Mouse (Mus musculus) heart, postnatal 0 days (tissue): ENCODE results near the gene Hbb-bh1. TPM values are rescaled to one million over a fixed set of nuclear protein-coding genes. Genes with fewer than 3 reads are reported as not detected.
"Not testable (repeated sequence)": the region's sequence is repeated elsewhere in the genome, so short reads cannot be mapped to it uniquely, and the experiment has no call there.

ENCODE experiments used
- ATAC-seq: fragments of 200-750 bp; cut with Nextera tagmentation; 2 replicates; pipeline ENCODE4 v1.8.0; 2017; ENCODE audit warnings: low read depth, moderate number of reproducible peaks, moderate library complexity; ENCODE audit not compliant: insufficient read depth
- DNase-seq: peaks from one replicate; pipeline ENCODE4 v3.0.0-alpha.2; 2016; ENCODE audit warnings: low spot score
- H3K27ac ChIP-seq: fragments of 300-500 bp; sonication (generic); 2 replicates; pipeline ENCODE4 v1.5.1; 2014; ENCODE audit warnings: low read depth, mild to moderate bottlenecking
- H3K27me3 ChIP-seq: fragments of 300-500 bp; sonication (generic); 2 replicates; pipeline ENCODE4 v1.6.1; 2014; ENCODE audit warnings: low read length, mixed read lengths; ENCODE audit not compliant: control insufficient read depth, insufficient read depth
- H3K36me3 ChIP-seq: fragments of 300-500 bp; sonication (generic); replicated peaks from 2 replicates; pipeline ENCODE4 v1.6.1; 2014; ENCODE audit warnings: low read length, mixed read lengths; ENCODE audit not compliant: control insufficient read depth, insufficient read depth
- H3K4me1 ChIP-seq: fragments of 300-500 bp; sonication (generic); 2 replicates; pipeline ENCODE4 v1.6.1; 2014; ENCODE audit warnings: antibody characterized with exemption; ENCODE audit not compliant: control insufficient read depth, insufficient read depth
- H3K4me2 ChIP-seq: fragments of 300-500 bp; sonication (generic); 2 replicates; pipeline ENCODE4 v1.6.1; 2014; ENCODE audit warnings: low read depth, mild to moderate bottlenecking, low read length, moderate library complexity
- H3K4me3 ChIP-seq: fragments of 300-500 bp; sonication (generic); 2 replicates; pipeline ENCODE4 v1.5.1; 2014; ENCODE audit warnings: low read depth, low read length
- H3K9ac ChIP-seq: fragments of 300-500 bp; sonication (generic); replicated peaks from 2 replicates; pipeline ENCODE4 v1.6.1; 2014; ENCODE audit warnings: low read depth, low read length, mixed read lengths
- H3K9me3 ChIP-seq: fragments of 300-500 bp; sonication (generic); replicated peaks from 2 replicates; pipeline ENCODE4 v1.6.1; 2016; ENCODE audit warnings: low read length; ENCODE audit not compliant: control insufficient read depth
- CTCF ChIP-seq: IDR thresholded peaks from 2 replicates; pipeline ENCODE4 v1.5.1; 2016; ENCODE audit warnings: antibody characterized with exemption, control low read depth, low read depth
- EP300 ChIP-seq: IDR thresholded peaks from 2 replicates; pipeline ENCODE4 v1.6.1; 2016; ENCODE audit warnings: antibody characterized with exemption, low read depth
- WGBS: fragments of 180-500 bp; shearing (Covaris S2); extraction: QIAGEN DNeasy Blood & Tissue Kit; methylation state at CpG from one replicate; pipeline ENCODE4 v1.1.7; 2014; 5-methylcytosine and 5-hydroxymethylcytosine counted together
- polyA plus RNA-seq: library from polyadenylated mRNA; unstranded; fragments of >200 nt; fragmentation: Nextera tagmentation; extraction: Ambion mirVana; gene quantifications from 2 replicates; pipeline ENCODE4 v1.2.1, GENCODE M21; 2015
- total RNA-seq: library from RNA; depleted of rRNA; stranded (reverse); fragments of >200 nt; gene quantifications from 2 replicates; pipeline ENCODE4 v1.2.3, GENCODE M21; 2014; ENCODE audit warnings: low replicate concordance

The Hbb-bh1 gene
- total and polyA plus RNA-seq, 2 experiments from 2014 or later, result not detected

DNA sequence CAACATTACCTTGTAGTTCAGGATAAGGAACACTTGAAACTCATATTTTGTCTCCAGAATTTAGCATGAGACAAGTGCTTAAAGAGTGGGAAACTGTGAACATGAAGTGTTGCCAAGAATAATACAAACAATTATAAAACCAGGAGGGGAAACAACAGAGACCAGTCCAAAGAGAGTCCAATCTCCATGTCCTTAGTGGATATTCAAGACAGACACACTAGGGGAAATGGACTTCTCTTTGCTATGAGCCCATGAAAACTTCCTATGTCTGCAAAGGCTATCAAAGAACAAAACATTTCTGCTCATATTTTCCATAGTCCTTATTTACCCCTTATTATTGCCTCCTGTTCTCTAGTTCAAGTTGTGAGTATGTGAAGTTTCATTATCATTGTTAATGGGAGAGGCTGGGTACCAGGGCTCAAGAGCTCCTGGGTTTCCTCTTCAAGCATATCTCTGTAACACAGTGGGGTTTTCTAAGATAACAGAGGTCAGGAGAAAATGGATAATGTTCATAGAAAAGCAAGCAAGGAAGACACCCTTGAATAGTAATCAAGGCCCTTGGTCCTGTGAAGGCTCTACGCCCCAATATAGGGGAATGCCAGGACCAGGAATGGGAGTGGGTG, 31.6 kb downstream of the Hbb-bh1 start:
- Histone ChIP-seq H3K4me3 (no peak overlapping the region), H3K27me3 (no peaks in the 10 kb centered on the region), H3K4me1 (no peaks in the 10 kb centered on the region), H3K4me2 (no peak overlapping the region), H3K9ac (no peak overlapping the region), H3K9me3 (no peaks in the 10 kb centered on the region), H3K27ac (no peak overlapping the region), H3K36me3 (no peaks in the 10 kb centered on the region)
- 59% methylated on average over 1 of the region's 1 CpGs for WGBS
- TF ChIP-seq CTCF, result no peak
- no peak for TF ChIP-seq EP300
- DNase-seq (no peak), ATAC-seq (no peak)

DNA sequence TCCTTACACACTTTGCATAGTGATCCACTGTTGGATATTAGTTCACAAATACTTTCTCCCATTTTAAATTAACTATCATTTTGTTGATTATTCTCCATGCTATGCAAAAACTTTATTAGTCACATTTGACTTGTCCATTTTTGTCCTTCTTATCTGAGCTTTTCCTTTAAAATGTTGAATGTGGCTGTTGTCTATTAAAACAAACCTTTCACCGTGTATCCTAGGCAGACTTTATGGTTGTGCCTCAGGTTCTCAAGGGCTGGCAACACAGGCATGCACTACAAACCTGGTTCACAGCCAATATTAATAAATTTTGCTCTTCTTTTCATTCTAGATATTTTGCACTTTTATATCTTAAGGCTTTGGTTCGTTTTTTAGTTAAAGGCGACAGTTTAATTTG, 32.2 kb downstream of the Hbb-bh1 start:
- Histone ChIP-seq H3K4me3 (no peak overlapping the region), H3K36me3 (no peaks in the 10 kb centered on the region), H3K27ac (no peak overlapping the region), H3K4me2 (no peak overlapping the region), H3K4me1 (no peaks in the 10 kb centered on the region), H3K9me3 (no peaks in the 10 kb centered on the region), H3K9ac (no peak overlapping the region), H3K27me3 (no peaks in the 10 kb centered on the region)
- ATAC-seq, result no peak
- TF ChIP-seq EP300, result no peak
- no peak for TF ChIP-seq CTCF
- no peak for DNase-seq
- 64% methylated on average over 3 of the region's 3 CpGs for WGBS

GRCm38 (mm10) chr7:103810296-103810695, 32.7 kb downstream of the Hbb-bh1 start:
- Histone ChIP-seq H3K4me1 (no peaks in the 10 kb centered on the region), H3K4me3 (no peak overlapping the region), H3K9me3 (no peaks in the 10 kb centered on the region), H3K36me3 (no peaks in the 10 kb centered on the region), H3K9ac (no peak overlapping the region), H3K27ac (no peak overlapping the region), H3K27me3 (no peaks in the 10 kb centered on the region), H3K4me2 (no peak overlapping the region)
- 74% methylated on average over 1 of the region's 1 CpGs for WGBS
- no peak for DNase-seq
- no peak for TF ChIP-seq CTCF
- TF ChIP-seq EP300, result no peak
- no peak for ATAC-seq

DNA sequence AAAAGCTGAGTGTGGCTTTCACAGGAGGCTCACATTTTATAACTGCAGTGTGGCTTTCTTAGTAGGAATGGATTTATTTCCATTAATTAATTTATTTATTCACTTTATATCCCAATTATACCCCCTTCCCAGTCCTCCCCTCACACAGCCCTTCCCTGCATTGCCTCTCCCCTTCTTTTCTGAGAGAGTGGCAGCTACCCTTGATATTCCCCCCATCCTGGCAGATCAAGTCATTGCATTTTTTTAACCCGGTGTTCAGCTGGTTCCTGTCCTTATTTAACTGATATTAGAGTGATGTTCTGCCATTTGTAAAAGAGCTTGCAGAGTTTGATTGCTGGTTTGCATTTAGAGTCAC, 33.2 kb downstream of the Hbb-bh1 start:
- no peak overlapping the region for H3K9ac ChIP-seq
- no peak for TF ChIP-seq EP300
- no peak for TF ChIP-seq CTCF
- ATAC-seq (no peak), DNase-seq (no peak)
- WGBS, result 38% methylated on average over 1 of the region's 1 CpGs
- H3K36me3 ChIP-seq, result no peaks in the 10 kb centered on the region
- no peak overlapping the region for H3K4me3 ChIP-seq
- H3K27me3 ChIP-seq, result no peaks in the 10 kb centered on the region
- H3K9me3 ChIP-seq, result no peaks in the 10 kb centered on the region
- H3K4me1 ChIP-seq, result no peaks in the 10 kb centered on the region
- no peak overlapping the region for H3K27ac ChIP-seq
- H3K4me2 ChIP-seq, result no peak overlapping the region

DNA sequence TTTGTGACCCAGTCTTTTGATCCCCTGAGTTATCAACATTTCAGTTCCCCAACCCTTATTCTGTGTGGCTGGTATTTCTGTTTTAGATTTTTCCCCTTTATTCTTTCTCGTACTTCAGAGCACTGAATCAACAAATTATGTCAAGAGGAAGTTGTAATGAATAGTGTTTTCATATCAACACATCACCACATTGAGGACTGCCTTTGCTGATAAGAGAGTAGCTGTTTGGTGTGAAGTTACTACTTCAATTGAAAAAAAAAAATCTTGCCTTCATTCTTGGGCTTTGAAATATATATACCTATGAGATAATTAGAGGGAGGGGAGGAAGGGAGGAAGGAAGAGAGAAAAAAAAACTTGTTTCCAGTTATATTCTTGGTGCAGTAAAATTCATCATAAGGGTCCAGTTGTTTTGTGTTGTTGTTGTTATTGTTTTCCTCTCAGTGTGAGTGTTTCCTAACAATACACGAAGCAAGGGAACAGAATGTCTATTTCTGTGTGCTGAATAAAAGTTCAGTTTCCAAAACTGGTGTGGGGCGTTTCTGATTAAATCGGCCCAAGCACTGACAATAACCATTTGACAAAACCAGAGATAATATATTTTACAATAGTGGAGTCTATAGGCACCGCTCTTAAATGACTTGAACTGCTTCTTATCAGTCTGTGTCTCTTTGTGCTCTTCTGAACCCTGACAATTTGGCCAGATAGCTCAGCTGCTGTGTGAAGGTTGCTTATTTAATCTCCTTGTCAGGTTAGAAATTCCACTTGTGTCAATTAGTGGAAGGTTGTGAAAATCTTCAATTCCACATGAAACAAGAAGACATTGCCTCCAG, 33.8 kb downstream of the Hbb-bh1 start:
- no peaks in the 10 kb centered on the region for H3K27me3 ChIP-seq
- no peak overlapping the region for H3K4me3 ChIP-seq
- 21% methylated on average over 5 of the region's 5 CpGs for WGBS
- TF ChIP-seq CTCF (no peak), EP300 (no peak)
- H3K4me1 ChIP-seq, result no peaks in the 10 kb centered on the region
- no peak for DNase-seq
- no peak overlapping the region for H3K4me2 ChIP-seq
- ATAC-seq, result no peak
- no peaks in the 10 kb centered on the region for H3K36me3 ChIP-seq
- H3K9ac ChIP-seq, result no peak overlapping the region
- H3K9me3 ChIP-seq, result no peaks in the 10 kb centered on the region
- H3K27ac ChIP-seq, result no peak overlapping the region

GRCm38 (mm10) chr7:103808120-103808519, 34.8 kb downstream of the Hbb-bh1 start:
- H3K9me3 ChIP-seq, H3K27me3 ChIP-seq, H3K4me1 ChIP-seq, ATAC-seq, H3K4me2 ChIP-seq, H3K27ac ChIP-seq, DNase-seq, H3K9ac ChIP-seq, H3K36me3 ChIP-seq, H3K4me3 ChIP-seq: not testable (repeated sequence)
- WGBS, result 71% methylated on average over 2 of the region's 2 CpGs
